Mouse (Mus musculus) natural killer cell, adult 2 months (primary cell): ENCODE measurements at regions not wholly inside any gene's neighbourhood (a gene's known extent, or its start where the extent isn't known, plus 50 kb on each side); places are given as distances from the start of the nearest gene placed in this dataset.
A peak's percentile ranks its signal among the peaks of the same experiment; 100 is the strongest.
"Not testable (repeated sequence)": the region's sequence is repeated elsewhere in the genome, so short reads cannot be mapped to it uniquely, and the experiment has no call there.

Source experiments
- DNase-seq, 2 experiments: peaks; one replicate each; pipeline ENCODE4 v3.0.0; 2022; ENCODE audit warnings: low spot score in 2 of 2

GRCm38 (mm10) chr2:166516261-166516660 lies 197.4 kb downstream of the Prex1 start:
- no peak for DNase-seq

DNA sequence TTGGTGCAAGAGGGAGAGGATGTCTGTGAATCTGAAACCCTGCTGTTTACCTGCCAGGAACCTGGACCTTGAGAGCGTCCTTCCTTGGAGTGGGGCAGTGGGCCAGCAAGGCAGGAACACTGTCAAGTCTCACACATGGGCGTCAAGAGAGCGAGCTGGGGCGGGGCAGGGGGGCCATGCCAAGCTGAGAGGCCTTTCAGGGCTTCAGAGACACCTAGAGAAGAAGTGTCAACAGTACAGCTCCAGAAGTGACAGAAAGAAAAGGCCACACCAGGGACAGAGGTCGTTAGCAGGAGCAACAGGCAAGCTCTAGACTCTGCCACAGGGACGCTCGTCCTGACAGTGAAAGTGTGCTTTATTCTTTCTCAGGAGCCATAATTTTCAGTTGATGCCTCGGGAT lies 199.0 kb downstream of the Prex1 start:
- no peak for DNase-seq

GRCm38 (mm10) chr2:166512488-166512887 lies 201.1 kb downstream of the Prex1 start:
- peak in 1 of 2 experiments; percentile 40 for DNase-seq

- DNase-seq: not testable (repeated sequence)
Measured at GRCm38 (mm10) chr2:166511477-166511876, 202.2 kb downstream of the Prex1 start.

GRCm38 (mm10) chr2:166510776-166511175 lies 202.9 kb downstream of the Prex1 start:
- DNase-seq: no peak

- DNase-seq: no peak
Measured at GRCm38 (mm10) chr2:166509591-166509990, 204.0 kb downstream of the Prex1 start.

GRCm38 (mm10) chr2:166508656-166509420 lies 204.8 kb downstream of the Prex1 start:
- no peak for DNase-seq

- peak; percentile 30 to 61 for DNase-seq
Measured at GRCm38 (mm10) chr2:166505309-166505708, 208.3 kb downstream of the Prex1 start.

DNA sequence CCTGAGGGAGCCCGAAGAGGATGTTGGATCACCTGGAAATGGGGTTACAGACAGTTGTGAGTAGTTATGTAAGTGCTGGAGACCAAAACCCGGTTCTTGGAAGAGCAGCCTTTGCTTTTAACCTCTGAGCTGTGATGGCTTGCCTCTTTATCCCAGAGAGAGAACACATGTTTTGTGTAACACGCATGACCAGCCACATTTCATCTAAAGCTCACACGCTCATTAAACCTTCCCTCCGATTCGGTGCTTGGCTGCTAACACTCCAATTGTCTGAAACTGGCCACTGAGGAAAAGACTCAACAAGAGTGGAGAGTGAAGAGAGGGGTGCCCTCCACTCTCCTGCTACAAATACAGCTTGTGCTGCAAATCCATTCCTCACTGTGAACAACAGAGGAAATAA lies 210.0 kb downstream of the Prex1 start:
- DNase-seq: no peak

GRCm38 (mm10) chr2:166492895-166493294 lies 220.7 kb downstream of the Prex1 start:
- DNase-seq: peak in 1 of 2 experiments; percentile 32

DNA sequence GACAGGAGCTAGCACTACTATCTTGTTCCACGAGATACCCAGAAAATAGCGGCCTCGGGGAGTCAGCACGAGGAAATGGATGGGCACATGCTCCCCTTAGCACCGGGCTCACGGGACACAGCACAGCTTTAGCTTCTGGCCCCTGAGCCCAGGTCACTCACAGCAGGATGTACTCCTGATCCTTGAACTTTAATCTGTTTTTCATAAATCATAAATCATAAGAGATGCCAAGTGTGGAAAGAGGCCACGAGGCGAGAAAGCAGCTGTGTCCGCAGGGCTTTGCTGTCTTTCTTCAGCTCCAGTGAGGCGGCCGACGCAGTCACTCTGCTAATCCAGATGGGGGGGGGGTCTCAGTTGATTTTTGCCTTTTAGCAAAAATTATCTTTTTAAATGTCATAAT lies 221.2 kb downstream of the Prex1 start:
- DNase-seq: no peak

DNA sequence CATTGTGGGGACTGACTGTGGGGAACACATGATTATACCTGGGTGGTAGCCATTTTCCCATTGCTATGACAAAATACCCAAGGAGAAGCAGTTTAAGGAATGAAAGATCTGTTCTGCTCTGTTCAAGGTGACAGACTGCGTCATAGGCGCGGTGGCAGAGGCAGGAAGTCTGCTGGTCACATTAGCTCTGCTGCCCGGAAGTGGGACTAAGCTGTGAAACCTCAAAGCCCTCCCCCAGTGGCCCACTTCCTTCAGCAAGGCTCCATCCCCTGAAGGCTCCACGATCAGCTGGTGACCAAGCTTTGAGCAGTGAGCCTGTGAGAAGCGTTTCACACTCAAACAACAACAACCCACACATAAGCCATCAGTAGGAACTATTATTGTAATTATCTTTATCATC lies 221.8 kb downstream of the Prex1 start:
- DNase-seq: peak; percentile 80 to 86

- no peak for DNase-seq
Measured at GRCm38 (mm10) chr2:166489041-166489872, 224.4 kb downstream of the Prex1 start.

DNA sequence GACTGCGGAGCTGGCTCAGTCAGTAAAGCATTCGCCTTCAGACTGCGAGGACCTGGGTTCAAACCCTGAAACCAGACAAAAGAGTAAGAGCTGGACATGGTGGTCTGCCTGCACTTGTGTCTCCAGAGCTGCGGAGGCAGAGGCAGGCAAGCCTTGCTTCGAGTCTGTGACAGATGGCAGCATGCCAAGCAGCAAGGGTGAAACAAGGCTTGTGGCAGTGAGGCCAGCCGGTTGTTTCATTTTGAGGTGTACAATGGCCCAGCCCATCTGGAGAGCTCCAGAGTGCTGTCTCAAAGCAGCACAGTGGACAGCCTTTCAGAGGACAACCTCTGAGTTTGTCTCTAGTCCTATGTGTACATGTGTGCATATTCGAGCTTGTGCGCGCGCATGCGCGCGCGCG lies 225.9 kb downstream of the Prex1 start:
- peak; percentile 59 to 71 for DNase-seq

GRCm38 (mm10) chr2:166485788-166486187 lies 227.8 kb downstream of the Prex1 start:
- DNase-seq: no peak

DNA sequence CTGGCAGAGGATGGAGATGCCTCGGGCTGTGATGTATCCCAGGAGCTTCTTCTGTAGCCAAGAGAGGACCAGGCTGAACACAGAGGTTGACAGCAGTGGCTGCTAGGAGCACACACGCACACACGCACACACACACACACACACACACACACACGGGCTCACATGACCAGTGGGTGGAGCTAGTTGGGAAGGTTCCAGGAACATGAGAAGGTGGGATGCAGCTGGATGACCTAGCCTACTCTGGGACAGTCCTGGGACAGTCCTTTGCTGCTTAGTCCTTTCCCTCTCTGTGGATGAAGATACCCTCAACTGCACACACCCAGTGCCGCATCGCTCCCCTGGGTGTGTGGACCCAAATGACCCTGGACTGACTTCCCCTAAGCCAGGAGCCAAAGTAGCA lies 228.3 kb downstream of the Prex1 start:
- DNase-seq: no peak

- no peak for DNase-seq
Measured at GRCm38 (mm10) chr2:166483617-166484319, 229.9 kb downstream of the Prex1 start.

DNA sequence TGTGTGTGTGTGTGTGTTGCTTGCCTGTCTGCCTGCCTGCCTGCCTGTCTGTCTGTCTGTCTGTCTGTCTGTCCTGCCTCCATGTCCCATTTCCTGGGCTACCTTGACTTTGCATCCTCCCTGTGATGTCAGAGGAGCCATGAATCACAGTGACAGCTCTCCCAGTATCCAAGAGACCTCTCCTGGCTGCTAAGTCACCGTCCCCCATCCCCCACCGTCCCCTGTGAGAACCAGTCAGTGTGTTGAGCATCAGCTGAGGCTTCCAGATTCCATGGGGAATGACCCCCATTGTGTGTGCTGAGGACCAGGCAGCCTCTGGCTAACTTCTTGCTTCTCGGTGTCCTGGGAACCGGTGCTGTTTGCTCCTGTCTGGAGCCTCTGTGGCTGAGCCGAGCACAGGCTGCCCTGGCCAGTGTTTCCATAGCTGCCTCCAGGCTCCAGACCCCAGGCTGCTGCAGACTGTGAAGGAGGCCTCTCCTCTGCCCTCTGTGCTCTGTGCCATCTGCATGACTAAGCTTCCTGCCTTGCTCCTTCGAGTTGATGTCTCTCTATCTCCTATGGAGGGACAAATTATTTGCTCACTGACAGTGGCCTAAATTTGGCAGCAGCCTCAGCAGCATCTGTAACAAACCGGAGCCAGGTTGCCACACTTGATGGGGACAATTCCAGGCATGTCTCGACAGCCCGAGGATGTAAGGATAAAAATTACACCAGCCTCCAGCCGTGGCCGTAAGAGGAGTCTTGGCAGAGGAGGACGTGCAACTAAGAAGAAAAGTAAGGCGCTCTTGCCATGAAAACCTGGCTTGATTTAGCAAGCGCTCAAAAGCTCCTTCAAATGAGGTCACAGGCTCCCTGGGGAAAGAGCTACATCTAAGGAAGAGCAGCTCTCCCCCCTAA lies 230.7 kb downstream of the Prex1 start:
- DNase-seq: no peak

DNA sequence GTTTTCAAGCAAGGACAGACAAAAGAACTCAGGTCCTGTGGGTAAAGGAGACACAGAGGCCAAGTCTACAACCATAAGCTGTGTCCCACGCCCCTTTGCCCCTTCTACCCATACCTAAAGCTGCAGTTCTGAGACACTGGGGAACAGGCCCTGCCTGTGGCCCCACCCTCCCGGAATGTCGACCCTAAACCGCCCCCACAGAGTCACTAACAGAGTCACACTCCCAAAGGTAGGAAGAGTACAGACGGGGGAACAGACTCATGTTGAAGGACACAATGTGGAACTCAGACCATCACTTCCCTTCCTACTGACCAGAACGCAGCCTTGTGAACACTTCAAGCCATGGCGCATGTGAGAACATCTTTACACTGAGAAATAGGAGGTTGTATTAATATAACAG lies 231.9 kb downstream of the Prex1 start:
- no peak for DNase-seq

DNA sequence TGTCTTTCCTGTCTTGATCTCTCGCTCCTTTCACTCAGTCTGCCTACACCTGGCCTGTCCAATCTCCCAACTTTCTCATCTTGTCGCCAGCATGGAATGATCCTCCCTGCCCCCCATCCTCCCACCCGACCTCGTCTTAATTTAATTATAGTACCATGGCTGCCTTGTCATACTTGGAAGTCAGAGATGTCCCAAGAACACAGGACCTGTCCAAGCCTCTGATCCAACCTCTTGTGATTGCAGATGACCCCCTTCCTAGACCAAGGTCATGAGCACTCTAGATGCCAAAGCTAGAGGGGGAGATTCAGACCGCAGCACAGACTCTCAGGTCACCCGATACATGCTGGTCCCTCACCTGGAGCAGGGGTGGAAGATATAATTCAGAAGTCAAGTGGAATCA lies 232.3 kb downstream of the Prex1 start:
- no peak for DNase-seq

DNA sequence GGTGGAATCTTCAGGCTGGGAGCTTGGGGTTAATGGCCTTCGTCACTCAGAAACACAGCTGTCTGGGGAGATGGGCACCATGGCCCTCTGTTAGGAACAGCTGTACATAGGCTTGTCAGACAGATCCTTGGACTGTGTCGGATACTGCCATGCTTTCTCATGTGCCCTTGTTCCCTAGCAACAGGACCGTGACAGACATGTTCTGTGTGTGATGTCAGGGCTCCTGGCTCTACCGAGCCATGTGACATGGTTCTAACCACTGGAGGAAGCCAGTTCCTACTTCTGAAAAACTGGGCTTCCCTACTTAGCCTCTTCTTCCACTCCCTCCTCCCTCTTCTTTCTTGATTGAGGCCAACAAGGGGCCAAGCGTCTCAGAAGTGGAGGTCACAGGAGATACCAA lies 232.7 kb downstream of the Prex1 start:
- DNase-seq: no peak
